Mouse (Mus musculus) kidney, adult 2 months (tissue): Measurements from ENCODE around the gene Rufy1. TPM values are rescaled to one million over a fixed set of nuclear protein-coding genes. Genes with fewer than 3 reads are reported as not detected.

Experiments
- DNase-seq: peaks from one replicate; pipeline ENCODE4 v3.0.0; 2021
- H3K27ac ChIP-seq: fragments of 200-500 bp; 2 replicates; pipeline ENCODE4 v1.5.1; 2012; ENCODE audit warnings: low read depth, low read length, control low read depth, inconsistent platforms; ENCODE audit not compliant: insufficient read depth
- H3K27me3 ChIP-seq: fragments of 200-500 bp; replicated peaks from 2 replicates; pipeline ENCODE4 v1.6.1; 2012; ENCODE audit warnings: mild to moderate bottlenecking, moderate library complexity, low read length, inconsistent platforms; ENCODE audit not compliant: control insufficient read depth, insufficient read depth
- H3K36me3 ChIP-seq: fragments of 200-500 bp; 2 replicates; pipeline ENCODE4 v1.6.1; 2012; ENCODE audit warnings: mild to moderate bottlenecking, moderate library complexity, low read length, inconsistent platforms; ENCODE audit not compliant: control insufficient read depth, insufficient read depth
- H3K4me1 ChIP-seq: fragments of 200-500 bp; 2 replicates; pipeline ENCODE4 v1.6.1; 2011; ENCODE audit warnings: low read length; ENCODE audit not compliant: control insufficient read depth, insufficient read depth
- H3K4me3 ChIP-seq: fragments of 200-500 bp; 2 replicates; pipeline ENCODE4 v1.5.1; 2011; ENCODE audit warnings: mild to moderate bottlenecking, low read depth, low read length, control low read depth; ENCODE audit not compliant: insufficient read depth
- CTCF ChIP-seq: fragments of 200-500 bp; conservative IDR thresholded peaks from 2 replicates; pipeline ENCODE4 v1.5.1; 2011; ENCODE audit warnings: low read depth, mild to moderate bottlenecking, control low read depth, low read length, moderate library complexity, mixed read lengths; ENCODE audit not compliant: insufficient read depth, insufficient read length
- POLR2A ChIP-seq: fragments of 200-500 bp; IDR thresholded peaks from one replicate; pipeline ENCODE4 v1.6.1; 2011; ENCODE audit warnings: low read depth, low read length, control low read depth
- WGBS: fragments of 180-500 bp; shearing (Covaris S2); methylation state at CpG from one replicate; pipeline ENCODE4 v1.1.7; 2018; 5-methylcytosine and 5-hydroxymethylcytosine counted together
- polyA plus RNA-seq: library from polyadenylated mRNA; depleted of rRNA; stranded (reverse); fragments of >200 nt; gene quantifications from 2 replicates; pipeline ENCODE4 v1.2.3, GENCODE M21; 2012

Gene Rufy1
- polyA plus RNA-seq, 1 experiment = 30.4 TPM

DNA sequence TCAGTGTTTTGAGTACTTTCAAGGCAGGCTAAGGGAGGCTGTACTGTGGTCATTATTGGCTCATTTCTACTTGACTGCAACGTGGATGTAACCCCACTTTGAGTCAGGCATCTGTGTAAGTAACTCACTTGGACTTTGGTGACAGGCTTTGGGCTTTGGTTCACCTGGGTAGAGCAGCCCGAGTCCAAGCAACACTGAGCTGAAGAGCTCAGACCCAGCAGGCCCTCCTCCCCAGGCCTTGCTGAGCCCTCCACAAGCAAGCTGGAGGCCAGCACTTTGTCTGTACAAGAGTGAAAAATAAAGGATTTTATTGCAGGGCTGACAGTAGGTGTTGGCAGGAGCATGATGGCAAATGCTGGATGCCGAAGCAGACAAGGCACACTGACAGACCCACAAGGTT is 41.9 kb downstream of the Rufy1 start:
- WGBS = 69% methylated on average over 3 of the region's 3 CpGs
- Histone ChIP-seq H3K4me1 (no peaks in the 10 kb centered on the region), H3K36me3 (peaks cover 16% of the 10 kb centered on the region), H3K27me3 (no peaks in the 10 kb centered on the region), H3K27ac (no peak overlapping the region), H3K4me3 (no peak overlapping the region)
- no peak for DNase-seq
- no peak for TF ChIP-seq POLR2A
- no peak for TF ChIP-seq CTCF

DNA sequence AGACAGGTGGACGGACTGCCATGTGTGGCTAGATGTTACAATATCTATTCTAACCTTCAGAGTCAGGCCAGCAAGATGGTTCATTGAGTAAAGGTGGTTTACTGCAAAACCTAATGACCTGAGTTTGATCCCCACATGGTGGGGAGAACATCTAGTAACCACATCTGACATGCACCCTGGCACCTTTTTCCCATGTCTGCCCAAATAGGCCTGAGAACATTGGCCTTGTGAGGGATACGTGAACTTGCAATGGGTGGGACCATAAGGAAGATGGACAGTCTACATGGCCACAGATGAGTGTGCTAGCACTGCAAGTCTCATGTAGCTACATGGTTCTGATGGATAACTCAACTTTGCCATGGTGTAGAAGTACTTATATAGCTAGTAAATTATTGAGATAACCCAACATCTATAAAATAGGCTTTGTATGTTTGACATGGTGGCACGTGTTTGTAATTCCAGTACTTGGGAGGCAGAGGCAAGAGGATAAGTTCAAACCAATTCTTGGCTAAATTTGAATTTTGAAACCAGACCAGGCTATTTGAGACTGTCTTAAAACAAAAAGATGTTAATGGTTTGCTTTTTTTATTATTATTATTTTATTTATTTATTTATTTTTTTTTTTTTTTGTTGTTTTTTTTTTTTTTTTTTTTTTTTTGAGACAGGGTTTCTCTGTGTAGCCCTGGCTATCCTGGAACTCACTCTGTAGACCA is 42.6 kb downstream of the Rufy1 start:
- Histone ChIP-seq H3K27me3 (no peaks in the 10 kb centered on the region), H3K27ac (no peak overlapping the region), H3K36me3 (peaks cover 18% of the 10 kb centered on the region), H3K4me3 (no peak overlapping the region), H3K4me1 (no peaks in the 10 kb centered on the region)
- TF ChIP-seq CTCF (no peak), POLR2A (no peak)
- 93% methylated on average over 3 of the region's 3 CpGs for WGBS
- DNase-seq = no peak

GRCm38 (mm10) chr11:50387697-50388096 is 43.2 kb downstream of the Rufy1 start:
- DNase-seq = no peak
- TF ChIP-seq CTCF = no peak
- no peak for TF ChIP-seq POLR2A
- WGBS = 84% methylated on average over 4 of the region's 4 CpGs

DNA sequence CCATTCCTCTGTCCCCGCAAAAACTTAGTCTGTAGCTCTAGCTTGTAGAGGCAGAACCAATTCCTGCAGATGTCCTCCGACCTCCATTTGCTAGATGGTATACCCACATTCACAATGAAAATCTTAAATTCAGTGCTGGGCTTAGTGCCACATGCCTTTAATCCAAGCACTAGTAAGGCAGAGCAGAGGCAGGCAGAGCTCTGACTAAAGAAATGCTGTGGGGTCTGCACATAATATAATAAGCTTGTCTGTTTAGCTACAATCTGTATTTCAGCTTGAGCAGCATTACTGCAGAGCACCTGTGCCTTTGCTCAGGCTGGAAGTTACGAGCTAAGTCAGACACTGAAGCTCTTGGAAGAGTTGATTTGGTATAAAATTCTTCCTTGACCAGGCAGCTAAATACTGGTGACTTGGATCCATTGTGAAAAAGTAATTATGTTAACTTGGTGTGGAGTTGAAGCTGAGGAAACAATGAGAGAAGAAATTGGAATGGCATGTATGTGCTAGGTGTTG is 43.7 kb downstream of the Rufy1 start:
- DNase-seq = no peak
- Histone ChIP-seq H3K36me3 (peaks cover 21% of the 10 kb centered on the region), H3K4me1 (no peaks in the 10 kb centered on the region), H3K27me3 (no peaks in the 10 kb centered on the region), H3K4me3 (no peak overlapping the region), H3K27ac (no peak overlapping the region)
- 81% methylated on average over 3 of the region's 3 CpGs for WGBS
- TF ChIP-seq POLR2A (no peak), CTCF (no peak)

More at GRCm38 (mm10) chr11:50387697-50388096, 43.2 kb downstream of the Rufy1 start:
- no peak overlapping the region for H3K4me3 ChIP-seq
- H3K4me1 ChIP-seq = no peaks in the 10 kb centered on the region
- no peak overlapping the region for H3K27ac ChIP-seq
- H3K36me3 ChIP-seq = peaks cover 21% of the 10 kb centered on the region
- H3K27me3 ChIP-seq = no peaks in the 10 kb centered on the region

GRCm38 (mm10) chr11:50381311-50381710 is 49.6 kb downstream of the Rufy1 start:
- TF ChIP-seq CTCF = no peak
- TF ChIP-seq POLR2A = no peak
- Histone ChIP-seq H3K4me1 (peaks cover 7% of the 10 kb centered on the region; the same call in 1 of the 2 replicates), H3K4me3 (no peak overlapping the region), H3K27me3 (no peaks in the 10 kb centered on the region), H3K36me3 (peaks cover 19% of the 10 kb centered on the region), H3K27ac (no peak overlapping the region)
- no peak for DNase-seq
- WGBS = 6% methylated on average over 4 of the region's 4 CpGs

GRCm38 (mm10) chr11:50379023-50379752 is 51.7 kb downstream of the Rufy1 start:
- peaks cover 12% of the 10 kb centered on the region for H3K36me3 ChIP-seq
- H3K27me3 ChIP-seq = no peaks in the 10 kb centered on the region
- WGBS = 35% methylated on average over 12 of the region's 12 CpGs
- TF ChIP-seq POLR2A = no peak
- TF ChIP-seq CTCF = no peak
- peaks cover 10% of the 10 kb centered on the region; the same call in 1 of the 2 replicates for H3K4me1 ChIP-seq
- no peak overlapping the region for H3K27ac ChIP-seq
- peak overlapping the region; percentile 85; the same call in 1 of the 2 replicates for H3K4me3 ChIP-seq
- no peak for DNase-seq

DNA sequence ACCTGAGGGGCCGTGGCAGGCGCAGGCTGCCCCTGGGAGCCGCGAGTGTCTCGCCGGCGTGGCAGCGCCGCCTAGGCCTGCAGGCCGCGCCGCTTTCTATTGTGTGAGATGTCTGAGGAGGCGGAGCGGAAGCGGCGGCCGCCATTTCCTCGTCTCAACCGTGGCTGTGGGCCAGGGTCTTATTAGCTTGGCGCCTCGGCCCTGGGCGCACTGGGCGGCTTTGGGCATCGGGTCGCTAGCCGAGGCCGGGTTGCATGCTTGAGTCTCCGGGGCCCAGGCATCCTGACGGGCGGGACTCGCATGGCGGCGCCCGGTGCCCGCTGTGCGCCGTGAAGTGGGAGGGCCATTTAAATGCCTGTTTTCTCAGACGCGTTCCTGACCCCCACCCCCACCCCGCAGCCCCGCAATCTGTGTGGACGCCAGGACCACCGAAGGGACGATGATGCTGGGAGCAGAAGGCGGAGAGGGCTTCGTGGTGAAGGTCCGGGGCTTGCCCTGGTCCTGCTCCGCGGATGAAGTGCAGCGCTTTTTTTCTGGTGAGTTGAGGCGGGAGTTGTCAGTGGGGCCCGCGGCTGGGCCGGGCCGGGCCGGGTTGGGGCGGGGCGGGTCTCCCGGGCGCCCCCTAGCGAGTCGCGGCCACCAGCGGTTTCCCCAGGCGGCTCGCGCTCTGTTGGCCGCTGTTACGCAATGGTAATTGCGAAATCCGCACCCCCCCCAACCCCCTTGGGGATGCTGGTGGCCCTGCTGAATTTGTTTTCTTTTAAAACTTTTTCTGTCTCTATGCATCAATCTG is 52.8 kb downstream of the Rufy1 start:
- under 1% methylated on average over 70 of the region's 71 CpGs for WGBS
- Histone ChIP-seq H3K36me3 (peaks cover 9% of the 10 kb centered on the region), H3K27me3 (no peaks in the 10 kb centered on the region), H3K4me1 (peaks cover 10% of the 10 kb centered on the region; the same call in 1 of the 2 replicates), H3K4me3 (peak overlapping the region; percentile 85), H3K27ac (peak overlapping the region; percentile 95)
- TF ChIP-seq CTCF (peak; percentile 57), POLR2A (no peak)
- DNase-seq = peak; percentile 91
